Mouse (Mus musculus) liver, adult 2 months (tissue): ENCODE measurements at regions not wholly inside any gene's neighbourhood (a gene's known extent, or its start where the extent isn't known, plus 50 kb on each side); places are given as distances from the start of the nearest gene placed in this dataset.

Source experiments
- DNase-seq: peaks from one replicate; pipeline ENCODE4 v3.0.0-alpha.2; 2011; ENCODE audit warnings: low read depth, low spot score; ENCODE audit errors: extremely low read depth
- H3K27ac ChIP-seq: fragments of 200-500 bp; replicated peaks from 2 replicates; pipeline ENCODE4 v1.5.1; 2012; ENCODE audit warnings: low read depth, mild to moderate bottlenecking, control low read depth, inconsistent platforms, low read length; ENCODE audit not compliant: insufficient read depth
- H3K27me3 ChIP-seq: fragments of 200-500 bp; 2 replicates; pipeline ENCODE4 v1.6.1; 2012; ENCODE audit warnings: mild to moderate bottlenecking, moderate library complexity, low read length, inconsistent platforms; ENCODE audit not compliant: control insufficient read depth, insufficient read depth
- H3K36me3 ChIP-seq: fragments of 200-500 bp; 2 replicates; pipeline ENCODE4 v1.6.1; 2012; ENCODE audit warnings: low read length, inconsistent platforms; ENCODE audit not compliant: control insufficient read depth, insufficient read depth
- H3K4me1 ChIP-seq: fragments of 200-500 bp; 2 replicates; pipeline ENCODE4 v1.6.1; 2011; ENCODE audit warnings: low read length; ENCODE audit not compliant: control insufficient read depth, insufficient read depth
- H3K4me3 ChIP-seq: fragments of 200-500 bp; 2 replicates; pipeline ENCODE4 v1.5.1; 2011; ENCODE audit warnings: low read depth, mild to moderate bottlenecking, control low read depth, low read length, moderate library complexity; ENCODE audit not compliant: insufficient read depth
- H3K79me2 ChIP-seq: fragments of 200-500 bp; 2 replicates; pipeline ENCODE4 v1.6.1; 2012; ENCODE audit warnings: inconsistent platforms, mild to moderate bottlenecking, low read length, moderate library complexity; ENCODE audit not compliant: control insufficient read depth, insufficient read depth
- H3K9ac ChIP-seq: fragments of 200-500 bp; 2 replicates; pipeline ENCODE4 v1.6.1; 2012; ENCODE audit warnings: low read depth, mild to moderate bottlenecking, control low read depth, inconsistent platforms, low read length
- CTCF ChIP-seq: fragments of 200-500 bp; IDR thresholded peaks from 2 replicates; pipeline ENCODE4 v1.5.1; 2011; ENCODE audit warnings: low read depth, low read length, control low read depth
- POLR2A ChIP-seq: fragments of 200-500 bp; IDR thresholded peaks from 2 replicates; pipeline ENCODE4 v1.6.1; 2011; ENCODE audit warnings: low read length, control low read depth; ENCODE audit not compliant: insufficient read depth; ENCODE audit errors: extremely low read depth
- WGBS: fragments of 180-500 bp; shearing (Covaris S2); methylation state at CpG from one replicate; pipeline ENCODE4 v1.1.7; 2018; 5-methylcytosine and 5-hydroxymethylcytosine counted together

DNA sequence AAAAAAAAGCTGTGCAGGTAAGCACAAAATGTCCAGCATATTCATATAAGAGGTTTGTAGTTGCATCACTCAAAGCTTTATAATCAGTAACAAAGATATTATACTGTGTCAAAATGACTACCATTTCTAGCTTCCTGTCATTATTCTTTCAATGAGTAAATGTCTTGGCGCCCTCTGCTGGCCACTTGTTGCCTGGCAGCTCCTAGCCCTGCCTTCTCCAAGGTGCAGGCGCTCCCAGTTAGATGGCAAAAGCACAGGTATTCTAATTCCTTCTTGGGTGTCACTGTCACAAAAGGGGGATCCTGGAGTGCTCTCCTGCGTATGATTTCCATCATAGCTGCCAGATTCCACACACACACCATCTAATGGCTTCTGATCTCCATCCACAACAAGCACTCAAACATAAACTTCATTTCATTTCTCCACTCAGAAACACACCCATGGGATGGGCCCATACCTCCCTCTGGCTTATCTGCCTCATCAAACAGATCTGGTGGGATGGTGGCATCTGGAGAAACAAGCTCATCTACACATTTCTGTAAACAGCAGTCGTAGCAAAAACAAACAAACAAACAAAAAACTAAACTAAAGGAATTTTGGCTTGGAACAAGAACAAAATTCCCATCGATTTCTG is 49.9 kb upstream of the Paip1 start:
- Histone ChIP-seq H3K79me2 (no peaks in the 10 kb centered on the region), H3K36me3 (peaks cover 34% of the 10 kb centered on the region), H3K27me3 (no peaks in the 10 kb centered on the region), H3K9ac (no peak overlapping the region), H3K4me3 (no peak overlapping the region), H3K4me1 (no peaks in the 10 kb centered on the region), H3K27ac (no peak overlapping the region)
- WGBS, result 30% methylated on average over 5 of the region's 5 CpGs
- TF ChIP-seq POLR2A (no peak), CTCF (peak; percentile 87)
- peak; percentile 37 for DNase-seq
